Mouse (Mus musculus) heart, embryonic 14.5 days (tissue): ENCODE measurements around the gene Xkrx. TPM values are rescaled to one million over a fixed set of nuclear protein-coding genes. Genes with fewer than 3 reads are reported as not detected.
"Not testable (repeated sequence)": the region's sequence is repeated elsewhere in the genome, so short reads cannot be mapped to it uniquely, and the experiment has no call there.

ENCODE experiments used
- ATAC-seq: fragments of 200-750 bp; cut with Nextera tagmentation; 2 replicates; pipeline ENCODE4 v1.8.0; 2017; ENCODE audit warnings: low read depth, moderate TSS enrichment; ENCODE audit not compliant: insufficient number of reproducible peaks, insufficient read depth, low FRiP score
- H3K27ac ChIP-seq, 2 experiments: fragments of 200-500 bp in 1 of 2; fragments of 300-500 bp in 1 of 2; sonication (generic) in 1 of 2; replicated peaks in 1 of 2; 2 replicates each; pipeline ENCODE4 v1.5.1; 2012 to 2014; ENCODE audit warnings: low read depth in 2 of 2, low read length in 2 of 2, control low read depth in 1 of 2, mild to moderate bottlenecking in 1 of 2, mixed read lengths in 1 of 2; ENCODE audit not compliant: control insufficient read depth in 1 of 2, insufficient read depth in 1 of 2
- H3K27me3 ChIP-seq: fragments of 300-500 bp; sonication (generic); 2 replicates; pipeline ENCODE4 v1.6.1; 2014; ENCODE audit warnings: mild to moderate bottlenecking, low read length, control low read depth; ENCODE audit not compliant: control insufficient read depth, insufficient read depth
- H3K36me3 ChIP-seq: fragments of 300-500 bp; sonication (generic); 2 replicates; pipeline ENCODE4 v1.6.1; 2014; ENCODE audit warnings: mild to moderate bottlenecking, control low read depth, low read length, mixed read lengths; ENCODE audit not compliant: control insufficient read depth, insufficient read depth
- H3K4me1 ChIP-seq, 2 experiments: fragments of 200-500 bp in 1 of 2; fragments of 300-500 bp in 1 of 2; sonication (generic) in 1 of 2; 2 replicates each; pipeline ENCODE4 v1.6.1; 2012 to 2014; ENCODE audit warnings: low read length in 2 of 2, control low read depth in 1 of 2, mixed read lengths in 1 of 2; ENCODE audit not compliant: control insufficient read depth in 2 of 2, insufficient read depth in 2 of 2
- H3K4me2 ChIP-seq: fragments of 300-500 bp; sonication (generic); 2 replicates; pipeline ENCODE4 v1.6.1; 2014; ENCODE audit warnings: mild to moderate bottlenecking, low read length
- H3K4me3 ChIP-seq, 2 experiments: fragments of 200-500 bp in 1 of 2; fragments of 300-500 bp in 1 of 2; sonication (generic) in 1 of 2; 2 replicates each; pipeline ENCODE4 v1.5.1; 2012 to 2014; ENCODE audit warnings: low read length in 2 of 2, mild to moderate bottlenecking in 2 of 2, control low read depth in 1 of 2, low read depth in 1 of 2, moderate library complexity in 1 of 2; ENCODE audit not compliant: control insufficient read depth in 1 of 2, insufficient read depth in 1 of 2
- H3K9ac ChIP-seq: fragments of 300-500 bp; sonication (generic); 2 replicates; pipeline ENCODE4 v1.6.1; 2014; ENCODE audit warnings: mild to moderate bottlenecking, low read length
- H3K9me3 ChIP-seq: fragments of 300-500 bp; sonication (generic); 2 replicates; pipeline ENCODE4 v1.6.1; 2016; ENCODE audit warnings: low read length, control low read depth; ENCODE audit not compliant: control insufficient read depth
- WGBS: fragments of 180-500 bp; shearing (Covaris S2); extraction: QIAGEN DNeasy Blood & Tissue Kit; methylation state at CpG from one replicate; pipeline ENCODE4 v1.1.7; 2014; 5-methylcytosine and 5-hydroxymethylcytosine counted together
- polyA plus RNA-seq: library from polyadenylated mRNA; unstranded; fragments of >200 nt; fragmentation: Nextera tagmentation; extraction: Ambion mirVana; gene quantifications from 2 replicates; pipeline ENCODE4 v1.2.1, GENCODE M21; 2014

The Xkrx gene
- polyA plus RNA-seq = 0.27 and 0.34 TPM in 2 replicates

DNA sequence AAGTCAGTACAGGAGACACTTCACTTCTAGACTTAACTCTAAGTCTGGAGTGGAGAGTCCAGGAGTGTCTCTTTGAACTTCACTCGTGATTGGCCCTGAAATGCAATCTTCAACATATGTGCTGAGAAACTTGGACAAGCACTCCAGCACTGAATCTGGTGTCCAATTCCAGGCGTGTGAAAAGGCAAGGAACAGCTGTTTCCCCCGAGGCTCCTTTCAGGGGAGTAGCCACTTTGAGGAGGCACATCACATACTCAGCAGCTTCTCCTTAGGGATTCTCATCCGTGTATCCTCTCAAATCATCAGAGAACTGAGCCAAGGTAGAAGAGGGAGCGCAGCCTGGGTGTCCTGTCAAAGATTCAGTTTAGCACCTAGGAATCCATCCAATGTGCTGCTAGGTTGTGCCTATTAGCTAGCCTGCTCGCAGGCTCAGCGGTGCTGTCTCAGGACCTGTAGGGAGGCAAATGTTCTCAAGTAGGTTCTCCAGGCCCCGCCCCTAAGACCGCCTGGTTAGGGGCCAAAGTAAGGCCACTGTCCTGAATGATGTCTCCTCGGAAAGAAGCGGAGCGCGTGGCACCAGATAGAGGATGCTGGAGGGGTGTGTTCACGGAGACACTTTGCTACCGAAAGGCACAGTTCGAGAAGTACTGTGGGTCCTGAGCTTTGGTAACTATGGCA is at the start of gene Xkrx:
Gene Xkrx (minus strand): TSS at position 34 of the 678 bp plus-strand sequence.
- H3K9me3 ChIP-seq = no peaks in the 10 kb centered on the region
- H3K27me3 ChIP-seq = no peaks in the 10 kb centered on the region; the same call in 1 of the 2 replicates
- WGBS = 31% methylated on average over 16 of the region's 16 CpGs
- ATAC-seq = no peak
- no peaks in the 10 kb centered on the region for H3K36me3 ChIP-seq
- no peak within 1 kb of the TSS for H3K9ac ChIP-seq
- H3K4me1 ChIP-seq = no peaks in the 10 kb centered on the region
- peak within 1 kb of the TSS; percentile 47 for H3K4me2 ChIP-seq
- H3K4me3 ChIP-seq = no peak within 1 kb of the TSS
- H3K27ac ChIP-seq = no peak within 1 kb of the TSS

DNA sequence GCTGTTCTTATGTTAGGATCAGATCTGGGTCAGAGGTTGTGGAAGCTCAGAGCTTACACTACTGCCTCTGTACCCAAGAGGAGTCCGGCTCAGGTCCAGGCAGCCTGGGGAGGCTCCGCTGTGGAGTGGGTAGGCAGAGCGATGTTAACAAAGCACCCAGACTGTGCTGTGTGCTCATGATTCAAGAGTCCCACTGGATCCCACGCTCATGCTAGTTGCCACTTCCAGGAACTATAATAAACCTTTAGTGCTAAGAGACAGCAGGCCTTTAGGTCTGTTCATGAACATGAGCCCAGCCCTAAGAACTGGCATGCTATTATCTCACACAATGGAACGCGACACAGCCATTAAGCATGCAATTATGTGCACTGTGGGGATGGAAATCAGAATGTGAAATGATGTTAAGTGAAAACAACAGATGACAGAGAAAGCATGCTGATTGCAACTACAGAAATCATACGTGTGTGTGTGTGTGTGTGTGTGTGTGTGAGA is 49.3 kb upstream of the Xkrx start:
- 83% methylated on average over 7 of the region's 7 CpGs for WGBS
- H3K27me3 ChIP-seq = no peaks in the 10 kb centered on the region

DNA sequence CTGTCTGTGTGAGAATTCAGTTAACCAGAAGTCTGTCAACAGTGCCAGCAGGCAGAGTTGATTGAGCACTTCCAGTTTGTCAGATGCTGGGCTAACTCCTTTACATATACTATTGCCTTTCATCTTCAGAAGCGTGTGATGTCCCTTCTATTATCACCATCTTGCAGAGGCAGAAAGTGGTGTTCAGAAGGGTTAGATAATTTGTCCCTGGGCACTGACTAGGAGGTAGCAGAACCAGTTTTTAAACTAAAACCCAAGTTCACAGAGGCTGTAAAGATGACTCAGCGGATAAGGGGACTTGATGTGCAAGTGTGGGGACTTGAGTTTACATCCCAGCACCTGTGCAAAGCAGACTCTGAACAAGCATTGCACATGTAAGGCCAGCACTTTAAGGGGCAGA is 46.6 kb upstream of the Xkrx start:
- Histone ChIP-seq H3K27ac (no peak overlapping the region), H3K9me3 (no peaks in the 10 kb centered on the region), H3K9ac (no peak overlapping the region), H3K36me3 (no peaks in the 10 kb centered on the region), H3K4me1 (no peaks in the 10 kb centered on the region), H3K4me2 (no peak overlapping the region), H3K4me3 (no peak overlapping the region), H3K27me3 (no peaks in the 10 kb centered on the region)
- WGBS = 76% methylated on average over 2 of the region's 2 CpGs
- no peak for ATAC-seq

More for the DNA sequence above, 49.3 kb upstream of the Xkrx start:
- Histone ChIP-seq H3K9me3 (no peaks in the 10 kb centered on the region), H3K4me3 (no peak overlapping the region), H3K4me1 (no peaks in the 10 kb centered on the region), H3K9ac (no peak overlapping the region), H3K36me3 (no peaks in the 10 kb centered on the region), H3K27ac (no peak overlapping the region), H3K4me2 (no peak overlapping the region)
- ATAC-seq = no peak

DNA sequence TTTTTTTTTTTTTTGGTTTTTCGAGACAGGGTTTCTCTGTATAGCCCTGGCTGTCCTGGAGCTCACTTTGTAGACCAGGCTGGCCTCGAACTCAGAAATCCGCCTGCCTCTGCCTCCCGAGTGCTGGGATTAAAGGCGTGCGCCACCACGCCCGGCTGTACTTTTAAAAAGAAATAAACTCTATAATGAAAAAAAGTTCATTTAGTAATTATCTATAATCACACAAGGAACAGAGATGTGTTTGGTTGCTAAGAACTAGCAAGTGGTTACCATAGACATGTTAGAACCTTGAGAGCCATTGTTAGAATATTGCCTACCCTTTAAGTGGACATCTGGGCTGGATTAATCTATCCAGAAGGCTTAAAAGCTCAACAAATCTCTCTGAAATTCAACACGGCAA is 25.3 kb upstream of the Xkrx start, which contains the start of gene Arl13a:
Gene Arl13a (plus strand): TSS at position 301 of the 400 bp plus-strand sequence.
- H3K27ac ChIP-seq, H3K9ac ChIP-seq, H3K9me3 ChIP-seq, H3K4me3 ChIP-seq, ATAC-seq, H3K36me3 ChIP-seq, H3K4me1 ChIP-seq, H3K4me2 ChIP-seq, H3K27me3 ChIP-seq: not testable (repeated sequence)
- 93% methylated on average over 8 of the region's 9 CpGs for WGBS

DNA sequence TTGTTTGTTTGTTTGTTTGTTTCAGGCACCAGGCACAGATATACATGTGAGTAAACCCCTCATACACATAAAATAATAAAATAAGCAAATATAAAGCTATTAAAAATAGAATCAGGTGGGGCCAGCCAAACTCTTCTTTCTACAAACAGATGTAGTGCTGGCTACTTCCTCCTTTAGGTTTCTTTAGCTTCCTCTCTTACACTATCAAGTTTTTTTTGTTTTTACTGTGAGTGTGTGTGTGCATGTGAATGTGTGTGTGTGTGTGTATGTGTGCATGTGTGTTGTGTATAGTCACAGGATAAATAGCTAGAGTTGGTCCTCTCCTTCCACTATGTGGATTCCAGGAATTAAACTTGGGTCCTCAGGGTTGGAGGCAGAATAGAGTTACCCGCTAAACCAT is 12.8 kb upstream of the Xkrx start:
- no peak for ATAC-seq
- Histone ChIP-seq H3K9me3 (no peaks in the 10 kb centered on the region), H3K9ac (no peak overlapping the region), H3K27ac (no peak overlapping the region), H3K27me3 (no peaks in the 10 kb centered on the region), H3K36me3 (no peaks in the 10 kb centered on the region), H3K4me1 (no peaks in the 10 kb centered on the region), H3K4me2 (no peak overlapping the region), H3K4me3 (no peak overlapping the region)
- 81% methylated on average over 1 of the region's 1 CpGs for WGBS

DNA sequence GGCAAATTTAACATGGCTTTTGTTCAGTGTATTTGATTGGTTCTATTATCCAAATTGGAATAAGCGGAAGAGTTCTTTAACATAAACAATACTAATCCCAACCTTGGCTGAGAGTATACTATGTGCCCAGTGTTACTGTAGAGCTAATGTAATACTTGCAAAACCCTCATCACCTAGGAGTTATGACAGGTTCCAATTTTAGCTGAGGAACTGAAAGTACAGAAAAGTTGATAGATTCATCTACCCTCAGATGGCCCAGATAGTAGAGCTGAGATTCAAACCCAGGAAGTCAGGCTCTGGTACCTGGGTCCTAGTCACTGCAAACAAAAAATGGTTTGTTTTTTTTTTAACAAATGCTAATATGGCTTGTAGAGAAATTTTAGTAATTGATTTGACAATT is 8.7 kb upstream of the Xkrx start:
- Histone ChIP-seq H3K9ac (no peak overlapping the region), H3K36me3 (no peaks in the 10 kb centered on the region), H3K4me2 (no peak overlapping the region), H3K4me1 (no peaks in the 10 kb centered on the region), H3K4me3 (no peak overlapping the region), H3K27me3 (no peaks in the 10 kb centered on the region), H3K9me3 (no peaks in the 10 kb centered on the region), H3K27ac (no peak overlapping the region)
- no peak for ATAC-seq
- 87% methylated on average over 1 of the region's 1 CpGs for WGBS

DNA sequence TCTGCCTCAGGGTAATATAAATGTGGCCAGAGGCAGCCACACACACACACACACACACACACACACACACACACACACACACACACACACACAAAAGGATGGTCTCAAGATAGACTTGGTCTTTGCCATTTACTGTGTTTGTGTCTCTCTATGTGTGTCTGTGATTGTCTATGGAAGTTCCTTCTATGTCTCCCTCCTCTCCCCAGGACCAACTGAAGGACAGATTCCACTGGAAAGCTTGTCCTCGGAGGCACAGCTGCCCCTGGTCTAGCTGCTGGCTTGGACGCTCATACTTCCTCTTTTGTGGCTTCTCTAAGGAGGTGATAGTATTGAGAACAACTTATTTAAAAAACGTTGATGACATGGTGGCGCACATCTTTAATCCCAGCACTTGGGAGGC is 1.6 kb upstream of the Xkrx start:
- Histone ChIP-seq H3K27ac (no peak overlapping the region), H3K4me1 (no peaks in the 10 kb centered on the region), H3K9ac (no peak overlapping the region), H3K36me3 (no peaks in the 10 kb centered on the region), H3K4me2 (no peak overlapping the region), H3K27me3 (no peaks in the 10 kb centered on the region; the same call in 1 of the 2 replicates), H3K9me3 (no peaks in the 10 kb centered on the region), H3K4me3 (no peak overlapping the region)
- WGBS = 54% methylated on average over 4 of the region's 4 CpGs
- ATAC-seq = no peak

DNA sequence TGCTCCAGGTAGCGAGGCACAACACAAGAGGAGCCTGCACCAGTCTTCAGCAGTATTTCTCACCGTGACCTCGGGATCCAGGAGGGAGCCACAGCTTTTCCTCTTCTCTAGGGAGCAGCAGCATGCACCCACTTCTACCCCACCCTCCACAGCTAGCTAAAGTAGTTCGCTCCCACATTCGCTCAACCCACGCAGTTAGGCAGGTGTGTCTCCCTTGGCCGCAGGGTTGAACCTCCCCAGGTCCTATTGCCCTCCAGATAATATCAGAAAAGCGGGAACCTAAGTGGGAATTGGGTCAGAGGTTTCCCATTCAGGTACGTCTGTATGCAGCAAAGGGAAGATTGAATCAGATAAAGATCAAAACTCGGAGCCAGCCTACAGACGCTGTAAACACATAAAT is 950 bp upstream of the Xkrx start:
- no peaks in the 10 kb centered on the region; the same call in 1 of the 2 replicates for H3K27me3 ChIP-seq
- H3K36me3 ChIP-seq = no peaks in the 10 kb centered on the region
- H3K4me3 ChIP-seq = no peak overlapping the region
- H3K4me2 ChIP-seq = peak overlapping the region; percentile 47
- H3K9me3 ChIP-seq = no peaks in the 10 kb centered on the region
- no peak for ATAC-seq
- H3K4me1 ChIP-seq = no peaks in the 10 kb centered on the region
- 14% methylated on average over 11 of the region's 11 CpGs for WGBS
- H3K9ac ChIP-seq = no peak overlapping the region
- H3K27ac ChIP-seq = no peak overlapping the region
